Mouse (Mus musculus): Measurements from ENCODE around the gene Bpifb4.

Bpifb4 gene

GRCm38 (mm10) chr2:154005094-154005493, 67.1 kb downstream of the Bpifb4 start:
- no peak for DNase-seq (ENCODE audit: low read depth, low spot score)

DNA sequence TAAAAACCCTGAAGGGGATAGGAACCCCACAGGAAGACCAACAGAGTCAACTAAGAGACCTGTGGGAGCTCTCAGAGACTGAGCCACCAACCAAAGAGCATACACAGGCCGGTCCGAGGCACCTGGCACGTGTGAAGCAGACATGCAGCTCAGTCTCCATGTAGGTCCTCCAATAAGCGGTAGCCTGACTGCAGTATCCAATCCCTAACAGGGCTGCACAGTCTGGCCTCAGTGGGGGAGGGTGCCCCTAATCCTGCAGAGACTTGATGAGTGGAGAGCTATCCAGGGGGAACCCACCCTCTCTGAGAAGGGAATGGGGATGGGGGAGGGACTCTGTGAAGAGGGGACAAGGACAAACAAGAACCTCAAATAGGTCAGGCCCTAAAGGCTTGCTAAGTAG, 67.7 kb downstream of the Bpifb4 start:
- no peak for DNase-seq (ENCODE audit: low read depth, low spot score)

- DNase-seq (ENCODE audit: low read depth, low spot score) = no peak
These were observed 68.3 kb downstream of the Bpifb4 start for GRCm38 (mm10) chr2:154006331-154006730.

DNA sequence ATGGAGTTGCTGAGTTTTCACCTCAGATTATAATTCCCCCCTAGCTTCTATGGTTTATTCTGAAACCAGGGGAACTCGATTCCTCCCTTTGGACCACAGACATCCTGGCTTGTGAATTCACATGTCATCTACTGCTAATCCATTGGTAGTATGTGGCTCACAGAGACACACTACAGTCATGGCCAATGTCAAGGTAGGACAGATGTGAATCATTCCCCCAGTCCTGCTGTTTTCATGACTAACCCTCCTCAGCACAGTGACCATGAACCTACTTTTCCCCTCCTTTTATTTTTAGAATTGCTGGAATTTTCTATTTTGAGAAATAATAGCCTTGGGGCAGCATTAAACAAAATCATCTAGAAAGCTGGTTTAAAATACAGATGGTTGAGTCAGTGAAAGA, 69.4 kb downstream of the Bpifb4 start:
- DNase-seq (ENCODE audit: low read depth, low spot score) = no peak

DNA sequence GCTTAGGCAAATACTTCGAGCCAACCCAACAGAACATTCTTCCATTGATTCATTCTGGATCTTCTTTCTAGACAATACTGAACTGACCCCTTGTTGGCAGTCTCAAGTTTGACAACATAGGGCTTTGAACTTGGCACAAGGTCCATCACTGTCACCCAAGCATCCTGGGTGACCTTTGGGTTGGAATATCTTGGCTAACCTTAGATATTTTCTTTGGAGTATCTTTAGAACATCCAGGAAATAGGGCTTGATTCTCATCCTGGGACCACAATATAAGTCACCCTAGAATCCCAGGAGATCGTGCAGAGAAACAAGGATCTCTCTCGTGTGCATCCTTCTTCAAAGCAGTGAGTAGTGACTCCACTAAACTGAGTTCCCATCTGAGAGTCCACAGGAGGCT, 70.0 kb downstream of the Bpifb4 start, which contains the start of gene Bpifa2:
Gene Bpifa2 (plus strand): TSS at position 301 of the 400 bp plus-strand sequence.
- no peak for DNase-seq (ENCODE audit: low read depth, low spot score)
